Mouse (Mus musculus) frontal cortex, postnatal 36 days (tissue): ENCODE data around the gene Mctp2.

Source experiments
- DNase-seq, 2 experiments: peaks; one replicate each; pipeline ENCODE4 v3.0.0; 2022; ENCODE audit warnings: low spot score in 2 of 2

Gene Mctp2

DNA sequence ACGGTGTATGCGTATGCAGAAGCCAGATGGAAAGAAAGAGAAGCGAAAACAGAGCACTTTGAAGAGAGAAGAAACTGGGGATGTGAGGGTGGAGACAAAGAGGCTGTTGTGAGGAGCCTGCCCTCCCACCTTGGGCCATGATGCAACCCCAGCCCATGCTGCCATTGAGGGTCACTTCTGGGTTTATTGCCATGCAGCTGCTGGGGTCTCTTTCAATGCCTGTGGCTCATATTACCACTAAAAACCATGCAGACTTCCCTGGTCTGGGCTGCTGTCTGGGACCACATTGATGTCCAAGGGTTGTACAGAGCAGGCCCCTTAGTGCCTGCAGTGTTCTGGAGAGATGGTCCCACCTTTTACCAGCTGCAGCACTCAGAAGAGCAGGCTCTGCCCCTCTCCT, 210.0 kb downstream of the Mctp2 start:
- no peak for DNase-seq

DNA sequence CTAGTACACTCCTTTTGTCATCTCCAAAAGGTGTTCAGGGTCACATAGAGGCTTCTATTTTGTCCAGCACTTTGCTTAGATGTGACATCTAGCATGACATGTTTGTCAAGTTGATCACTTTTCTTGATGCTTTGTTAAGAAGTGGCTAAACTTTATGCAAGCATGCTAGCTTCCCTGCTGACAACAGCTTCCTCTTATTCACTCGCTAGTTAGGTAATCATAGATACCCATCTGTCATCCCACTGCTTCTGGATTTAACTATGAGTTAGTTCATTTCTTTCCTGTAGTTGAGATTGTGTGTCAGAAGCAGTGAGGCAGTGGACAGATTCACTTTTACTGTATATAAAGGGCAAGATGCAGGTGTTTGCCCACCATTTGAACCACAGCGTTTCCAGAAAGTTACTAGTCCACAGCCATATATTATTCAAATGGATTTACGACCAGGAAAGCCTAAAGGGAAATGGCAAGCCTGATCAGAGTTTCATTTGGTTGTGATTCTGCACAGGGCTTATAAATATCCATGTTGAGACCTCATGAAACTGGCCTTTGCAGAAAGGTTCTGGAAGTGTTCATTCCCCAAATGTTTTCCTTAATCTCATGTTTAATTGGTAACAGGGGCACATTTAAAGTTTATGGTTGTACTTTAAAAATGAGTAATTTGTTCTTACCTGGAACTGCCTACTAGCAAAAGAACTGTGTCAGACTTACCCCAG, 216.8 kb downstream of the Mctp2 start:
- no peak for DNase-seq

DNA sequence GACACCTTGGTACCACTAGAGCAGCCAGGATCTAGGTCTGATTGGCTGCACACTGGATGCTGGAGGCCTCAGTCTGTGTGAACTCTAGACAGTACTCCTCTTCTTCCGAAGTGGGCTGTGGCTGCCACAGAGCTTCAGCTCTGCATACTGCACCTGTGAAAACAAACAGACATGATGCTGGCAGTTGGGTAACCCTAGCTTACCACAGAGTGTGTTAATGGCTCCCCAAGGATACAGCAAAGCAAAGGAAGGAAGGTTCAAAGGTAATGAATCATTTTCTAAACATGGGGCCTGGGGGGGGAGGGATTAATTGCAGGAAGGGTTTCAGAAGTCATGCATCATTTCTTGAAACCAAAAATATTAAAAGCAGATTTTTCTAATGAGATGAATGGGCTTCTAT, 225.7 kb downstream of the Mctp2 start:
- DNase-seq = no peak

DNA sequence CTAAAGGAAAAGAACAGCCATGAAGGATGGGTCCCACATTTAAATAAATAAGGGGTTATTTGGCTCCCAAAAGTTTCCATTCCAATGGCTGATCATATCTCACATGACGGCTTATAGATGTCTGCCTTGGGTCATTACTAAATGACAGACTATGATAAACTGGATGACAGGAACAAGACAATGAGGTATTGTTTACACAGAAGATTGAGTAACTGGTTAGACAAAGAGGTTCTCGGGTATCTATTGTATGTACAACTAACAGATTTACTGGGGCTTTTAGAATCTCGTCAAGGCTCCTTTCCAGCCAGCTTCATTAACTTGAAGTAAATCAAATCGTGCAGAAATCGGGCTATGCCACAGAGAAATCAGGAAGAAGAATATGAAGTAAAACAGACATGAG, 227.5 kb downstream of the Mctp2 start:
- DNase-seq = no peak

DNA sequence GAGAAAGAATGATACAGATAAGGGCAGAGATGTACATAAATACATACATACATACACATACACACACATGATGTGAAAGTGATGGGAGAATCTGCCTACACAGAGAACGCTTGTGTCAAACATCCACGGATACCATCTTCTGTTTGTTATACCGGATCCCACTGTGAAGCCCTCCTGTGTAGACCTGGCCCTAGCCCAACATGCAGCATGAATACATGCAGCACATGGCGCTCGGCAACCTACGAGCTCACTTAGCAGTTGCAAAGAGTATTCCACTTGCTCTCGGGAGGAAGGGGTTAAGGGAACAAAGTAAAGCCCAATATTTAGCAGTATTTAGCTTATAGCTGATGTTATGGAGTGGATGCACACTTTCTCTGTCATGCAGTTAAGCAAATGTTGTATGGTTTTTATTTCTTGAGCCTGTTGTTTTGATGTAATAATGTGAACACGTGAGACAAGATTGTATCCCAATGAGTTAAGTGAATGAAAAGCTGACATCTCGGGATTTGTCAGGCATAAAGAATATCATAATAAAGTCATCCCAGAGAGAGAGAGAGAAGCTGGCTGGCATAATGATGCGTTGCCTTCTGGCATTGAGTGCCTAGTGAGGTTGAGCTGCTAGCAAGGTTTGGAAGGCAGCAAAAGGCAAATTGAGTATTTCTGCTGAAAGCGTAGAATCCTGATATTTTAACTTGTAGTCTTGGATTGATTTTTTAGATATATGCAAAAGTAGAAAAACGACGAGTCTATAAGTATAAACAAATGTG, 234.8 kb downstream of the Mctp2 start:
- DNase-seq = no peak

DNA sequence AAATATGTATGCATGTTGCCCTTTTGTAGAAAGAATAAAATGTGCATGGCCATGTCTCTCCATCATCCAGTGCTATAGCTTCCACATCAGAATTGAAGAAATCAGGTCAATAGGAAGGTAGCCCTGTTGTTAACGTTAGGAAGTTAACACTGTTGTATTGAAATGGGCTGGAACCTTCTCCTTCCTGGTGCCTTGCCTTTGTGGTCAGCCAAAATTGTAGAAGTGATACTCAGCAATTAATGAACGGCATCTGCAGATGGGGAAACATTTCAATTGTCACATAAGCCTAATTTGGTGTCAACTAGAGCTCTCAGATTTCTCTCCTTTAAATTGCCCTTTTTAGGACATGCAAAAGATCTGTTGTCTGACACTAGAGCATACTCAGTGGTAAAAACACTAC, 238.0 kb downstream of the Mctp2 start:
- DNase-seq = no peak

DNA sequence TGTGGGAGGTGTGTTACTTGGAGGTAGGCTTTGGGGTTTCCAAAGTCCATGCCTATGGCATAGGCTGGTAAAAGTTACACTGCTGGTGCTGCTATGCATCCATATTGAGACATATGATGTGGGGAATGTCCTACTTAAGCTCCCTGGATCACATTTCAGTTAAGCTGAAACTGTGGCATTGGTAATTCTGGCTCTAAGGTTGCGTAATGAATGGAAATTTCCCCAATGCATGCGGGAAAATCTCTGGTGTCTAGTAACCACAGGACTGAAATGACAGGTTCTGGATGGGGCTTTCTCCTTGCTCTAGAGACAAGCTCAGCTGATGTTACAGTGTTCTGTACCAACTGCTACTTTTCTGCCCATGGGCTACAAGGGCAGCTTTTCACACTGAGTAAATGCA, 240.1 kb downstream of the Mctp2 start:
- DNase-seq = no peak

DNA sequence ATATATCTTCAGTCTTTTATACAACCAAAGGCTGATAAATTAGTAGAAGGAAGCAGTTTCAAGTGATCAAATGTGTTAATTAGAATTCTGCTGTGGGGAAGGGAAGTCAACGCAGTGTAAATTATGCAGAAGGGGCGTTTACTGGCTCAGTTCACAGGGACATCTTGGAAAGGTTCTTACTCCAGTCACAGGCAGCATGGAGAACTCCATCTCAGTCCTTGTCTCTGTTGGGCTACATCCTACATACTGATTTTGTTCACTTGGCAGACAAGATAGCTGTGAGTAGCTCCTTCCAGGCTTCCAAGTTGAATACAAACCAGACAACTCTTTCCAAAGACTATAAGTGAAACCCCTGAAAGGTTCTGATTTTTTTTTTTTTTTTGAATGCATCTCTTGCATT, 254.6 kb downstream of the Mctp2 start:
- no peak for DNase-seq

DNA sequence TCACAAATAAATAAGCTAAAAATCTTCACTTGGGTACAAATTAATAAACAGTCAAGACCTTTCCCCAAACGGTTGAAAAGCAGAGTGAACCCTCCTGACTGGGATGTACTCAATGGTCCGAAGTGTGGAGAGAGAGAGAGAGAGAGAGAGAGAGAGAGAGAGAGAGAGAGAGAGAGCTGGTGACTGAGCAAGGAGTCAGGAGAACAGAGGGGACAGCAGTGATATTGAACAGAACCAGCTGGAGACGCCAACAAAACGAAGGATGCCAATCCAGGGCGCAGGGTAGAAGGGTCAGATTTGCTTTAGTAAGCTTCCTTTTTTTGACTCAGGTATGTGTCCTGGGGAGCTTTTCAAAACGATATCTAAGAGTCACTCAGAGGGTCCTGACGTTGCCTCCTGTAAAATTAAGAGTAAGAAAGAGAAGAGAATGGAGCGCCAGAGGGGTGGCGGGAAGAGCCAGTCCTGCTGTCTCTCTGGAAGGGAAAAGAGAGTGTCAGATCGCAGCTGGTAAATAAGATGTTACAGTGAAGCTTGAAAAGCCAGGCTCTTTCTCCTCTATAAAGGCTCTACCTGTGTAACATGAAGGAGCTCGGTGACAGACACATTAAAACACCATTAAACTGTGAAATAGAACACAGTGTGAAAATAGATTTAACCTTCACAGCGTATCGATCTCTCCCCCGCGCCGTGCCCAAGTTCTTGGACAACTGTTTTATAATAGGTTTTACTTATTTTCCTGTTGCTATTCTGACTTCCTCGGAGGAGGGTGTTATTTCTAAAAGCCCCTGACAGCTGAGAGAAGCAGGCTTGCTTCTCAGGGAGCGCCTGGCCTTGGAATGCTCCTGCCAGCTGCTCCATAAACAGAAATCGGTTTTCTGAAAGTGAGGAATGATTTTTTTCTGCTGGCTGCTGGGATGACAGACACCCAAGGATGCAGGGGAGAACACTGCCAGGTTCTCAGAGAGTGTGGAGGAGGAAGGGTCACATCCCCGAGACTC, 258.5 kb downstream of the Mctp2 start:
- peak; percentile 13 to 33 for DNase-seq
